Mouse (Mus musculus) hindbrain, embryonic 16.5 days (tissue): ENCODE data around the gene Clcnkb. TPM values are rescaled to one million over a fixed set of nuclear protein-coding genes. Genes with fewer than 3 reads are reported as not detected.

ENCODE experiments used
- ATAC-seq: fragments of 200-750 bp; cut with Nextera tagmentation; 2 replicates; pipeline ENCODE4 v1.8.0; 2017; ENCODE audit warnings: moderate TSS enrichment, moderate library complexity
- H3K27ac ChIP-seq: fragments of 300-500 bp; sonication (generic); 2 replicates; pipeline ENCODE4 v1.5.1; 2014; ENCODE audit warnings: low read depth, mild to moderate bottlenecking, control low read depth, low read length, moderate library complexity
- H3K27me3 ChIP-seq: fragments of 300-500 bp; sonication (generic); replicated peaks from 2 replicates; pipeline ENCODE4 v1.6.1; 2014; ENCODE audit warnings: low read length; ENCODE audit not compliant: control insufficient read depth, insufficient read depth
- H3K36me3 ChIP-seq: fragments of 300-500 bp; sonication (generic); 2 replicates; pipeline ENCODE4 v1.6.1; 2014; ENCODE audit warnings: mild to moderate bottlenecking, low read length, moderate library complexity, mixed read lengths; ENCODE audit not compliant: control insufficient read depth, insufficient read depth
- H3K4me1 ChIP-seq: fragments of 300-500 bp; sonication (generic); 2 replicates; pipeline ENCODE4 v1.6.1; 2014; ENCODE audit warnings: low read depth, low read length; ENCODE audit not compliant: control insufficient read depth, insufficient read depth
- H3K4me2 ChIP-seq: fragments of 300-500 bp; sonication (generic); 2 replicates; pipeline ENCODE4 v1.6.1; 2014; ENCODE audit warnings: mild to moderate bottlenecking, low read length, control low read depth, moderate library complexity
- H3K4me3 ChIP-seq: fragments of 300-500 bp; sonication (generic); 2 replicates; pipeline ENCODE4 v1.5.1; 2014; ENCODE audit warnings: mild to moderate bottlenecking, low read length, control low read depth, moderate library complexity
- H3K9ac ChIP-seq: fragments of 300-500 bp; sonication (generic); 2 replicates; pipeline ENCODE4 v1.6.1; 2014; ENCODE audit warnings: low read depth, mild to moderate bottlenecking, control low read depth, low read length, moderate library complexity
- H3K9me3 ChIP-seq: fragments of 300-500 bp; sonication (generic); 2 replicates; pipeline ENCODE4 v1.6.1; 2014; ENCODE audit warnings: mild to moderate bottlenecking, low read length, moderate library complexity; ENCODE audit not compliant: control insufficient read depth
- WGBS: fragments of 180-500 bp; shearing (Covaris S2); extraction: QIAGEN DNeasy Blood & Tissue Kit; methylation state at CpG from one replicate; pipeline ENCODE4 v1.1.7; 2014; 5-methylcytosine and 5-hydroxymethylcytosine counted together
- polyA plus RNA-seq: library from polyadenylated mRNA; unstranded; fragments of >200 nt; fragmentation: Nextera tagmentation; extraction: Ambion mirVana; gene quantifications from 2 replicates; pipeline ENCODE4 v1.2.1, GENCODE M21; 2015

Gene Clcnkb
- polyA plus RNA-seq, 1 experiment from 2014 or later: not detected

- Histone ChIP-seq H3K27ac (no peak overlapping the region), H3K4me1 (peaks cover 16% of the 10 kb centered on the region), H3K36me3 (no peaks in the 10 kb centered on the region), H3K4me3 (no peak overlapping the region), H3K9ac (no peak overlapping the region), H3K9me3 (no peaks in the 10 kb centered on the region), H3K4me2 (no peak overlapping the region), H3K27me3 (no peaks in the 10 kb centered on the region)
- ATAC-seq: no peak
- 86% methylated on average over 13 of the region's 13 CpGs for WGBS
These were observed 12.1 kb upstream of the Clcnkb start for GRCm38 (mm10) chr4:141427921-141428320.

DNA sequence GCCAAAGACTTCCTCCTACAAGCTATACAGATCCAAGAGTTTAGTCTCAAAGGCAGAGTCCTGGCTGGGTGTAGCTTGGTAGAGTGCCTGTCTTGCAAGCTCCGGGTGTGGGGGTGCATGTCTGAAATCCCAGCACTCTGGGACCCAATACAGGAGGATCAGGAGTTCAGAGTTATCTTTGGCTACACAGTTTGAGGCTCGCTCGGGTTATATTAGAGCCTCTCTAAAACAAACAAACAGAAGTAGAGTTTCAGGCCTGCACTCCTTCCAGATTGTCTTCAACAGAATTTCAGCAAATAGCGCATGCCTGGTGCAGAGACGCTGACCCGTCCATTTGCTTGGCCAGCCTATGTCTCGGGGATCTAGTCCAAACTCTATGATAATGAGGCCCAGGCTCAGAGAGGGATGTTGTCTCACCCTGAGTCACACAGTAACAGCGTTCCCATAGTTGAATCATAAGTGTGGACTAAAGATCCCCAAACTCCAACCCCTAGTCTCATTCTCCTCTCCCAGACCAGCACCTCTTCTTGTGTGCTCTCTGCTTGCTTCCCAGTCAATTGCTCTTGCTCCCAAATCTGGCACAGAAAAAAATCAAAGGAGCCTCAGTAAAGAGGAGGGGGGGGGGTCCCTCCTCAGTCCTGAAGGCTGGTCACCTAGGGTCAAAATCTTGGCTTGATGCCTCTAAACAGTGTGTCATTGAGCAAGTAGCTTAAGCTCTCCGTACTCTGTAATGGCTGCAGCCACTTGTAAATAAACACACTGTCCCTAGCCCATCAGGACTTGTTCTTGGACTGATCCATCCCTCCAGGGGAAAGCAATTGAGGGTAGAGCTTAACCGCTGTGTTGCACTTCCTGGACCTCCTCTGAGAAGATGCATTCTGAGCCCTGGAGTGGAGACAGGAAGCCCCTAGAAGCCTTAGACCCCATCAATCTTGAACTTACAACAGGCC, 11.3 kb upstream of the Clcnkb start:
- Histone ChIP-seq H3K4me2 (peak overlapping the region; percentile 82), H3K9me3 (no peaks in the 10 kb centered on the region), H3K4me1 (peaks cover 14% of the 10 kb centered on the region), H3K9ac (no peak overlapping the region), H3K27ac (no peak overlapping the region; the same call in 1 of the 2 replicates), H3K27me3 (no peaks in the 10 kb centered on the region), H3K4me3 (no peak overlapping the region), H3K36me3 (no peaks in the 10 kb centered on the region)
- no peak for ATAC-seq
- WGBS: 85% methylated on average over 10 of the region's 10 CpGs

GRCm38 (mm10) chr4:141425484-141426479, 10.0 kb upstream of the Clcnkb start:
- Histone ChIP-seq H3K27me3 (no peaks in the 10 kb centered on the region), H3K9me3 (no peaks in the 10 kb centered on the region), H3K9ac (peak overlapping the region; percentile 73), H3K27ac (peak overlapping the region; percentile 76), H3K4me1 (peaks cover 14% of the 10 kb centered on the region), H3K4me2 (peak overlapping the region; percentile 82), H3K36me3 (no peaks in the 10 kb centered on the region), H3K4me3 (peak overlapping the region; percentile 54)
- ATAC-seq: peak; percentile 96
- 6% methylated on average over 33 of the region's 36 CpGs for WGBS

GRCm38 (mm10) chr4:141423691-141424431, 8.0 kb upstream of the Clcnkb start:
- peaks cover 14% of the 10 kb centered on the region for H3K4me1 ChIP-seq
- no peaks in the 10 kb centered on the region for H3K9me3 ChIP-seq
- no peaks in the 10 kb centered on the region for H3K36me3 ChIP-seq
- WGBS: 75% methylated on average over 6 of the region's 13 CpGs
- H3K27ac ChIP-seq: no peak overlapping the region
- H3K4me3 ChIP-seq: no peak overlapping the region
- no peaks in the 10 kb centered on the region for H3K27me3 ChIP-seq
- ATAC-seq: no peak
- no peak overlapping the region for H3K9ac ChIP-seq
- H3K4me2 ChIP-seq: no peak overlapping the region

DNA sequence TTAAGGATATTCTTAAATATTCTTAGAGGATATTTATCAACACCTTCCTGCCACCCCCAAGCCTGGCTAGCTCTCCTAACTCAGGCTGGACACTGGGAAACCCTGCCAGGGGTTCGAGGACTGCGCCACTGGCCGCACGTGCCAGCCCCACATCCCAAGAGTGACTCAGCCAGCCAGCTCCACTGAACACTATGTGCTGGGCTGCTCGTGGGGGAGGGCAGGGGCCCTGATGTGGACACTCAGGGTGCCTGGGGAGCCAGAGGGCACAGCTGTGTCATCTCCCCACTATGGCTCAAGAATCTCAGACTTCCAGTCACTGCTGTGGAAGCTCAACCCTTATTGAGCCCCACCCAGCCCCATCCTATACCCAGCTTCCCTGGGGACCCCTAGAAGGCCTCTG, 7.5 kb upstream of the Clcnkb start:
- Histone ChIP-seq H3K4me3 (no peak overlapping the region), H3K9ac (no peak overlapping the region), H3K9me3 (no peaks in the 10 kb centered on the region), H3K4me2 (no peak overlapping the region), H3K36me3 (no peaks in the 10 kb centered on the region), H3K27me3 (no peaks in the 10 kb centered on the region), H3K4me1 (peaks cover 14% of the 10 kb centered on the region), H3K27ac (no peak overlapping the region)
- no peak for ATAC-seq
- WGBS: 77% methylated on average over 5 of the region's 5 CpGs

DNA sequence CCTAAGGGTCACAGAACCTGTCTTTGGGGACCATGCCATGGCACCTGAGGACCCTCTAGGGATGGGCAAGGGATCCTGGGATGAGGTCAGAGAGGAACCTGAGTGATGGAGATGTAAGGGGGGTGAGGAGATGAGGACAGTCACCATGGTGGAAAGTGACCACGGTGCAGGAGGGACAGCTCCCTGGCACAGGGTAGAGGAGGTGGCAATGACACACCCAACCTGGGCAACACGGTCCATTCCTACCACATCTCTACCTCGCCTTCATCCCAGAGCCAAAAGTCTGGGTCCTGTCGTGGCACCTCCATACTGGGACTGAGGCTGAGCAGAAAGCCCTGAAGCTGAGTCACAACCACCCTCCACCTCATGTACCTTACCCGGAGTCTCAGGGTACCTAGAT, 7.0 kb upstream of the Clcnkb start:
- Histone ChIP-seq H3K4me1 (peaks cover 14% of the 10 kb centered on the region), H3K9ac (no peak overlapping the region), H3K27ac (no peak overlapping the region), H3K4me2 (no peak overlapping the region), H3K9me3 (no peaks in the 10 kb centered on the region), H3K36me3 (no peaks in the 10 kb centered on the region), H3K4me3 (no peak overlapping the region), H3K27me3 (no peaks in the 10 kb centered on the region)
- 89% methylated on average over 5 of the region's 5 CpGs for WGBS
- ATAC-seq: no peak

DNA sequence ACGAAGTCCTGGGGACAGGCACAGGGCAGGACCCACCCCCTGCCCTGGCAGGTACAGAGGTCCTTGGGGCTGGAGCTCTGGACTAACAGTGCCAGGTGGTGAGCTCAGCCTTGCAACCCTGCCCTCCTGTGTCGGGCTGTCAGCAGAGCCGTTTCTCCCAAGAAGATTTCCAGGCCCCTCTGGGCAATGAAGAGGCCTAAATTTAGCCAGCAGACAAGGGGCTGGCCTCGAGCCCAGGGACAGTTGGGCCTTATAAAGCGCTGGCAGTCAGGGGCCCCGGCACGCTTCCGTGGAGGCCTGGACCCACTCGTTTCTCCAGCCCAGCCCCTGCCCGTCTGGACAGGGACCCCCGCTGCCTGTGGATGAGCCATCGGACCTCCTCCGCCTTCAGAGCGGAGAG, 5.6 kb upstream of the Clcnkb start:
- Histone ChIP-seq H3K9me3 (no peaks in the 10 kb centered on the region), H3K36me3 (no peaks in the 10 kb centered on the region), H3K4me2 (no peak overlapping the region), H3K27me3 (no peaks in the 10 kb centered on the region), H3K4me3 (no peak overlapping the region), H3K4me1 (peaks cover 12% of the 10 kb centered on the region), H3K9ac (no peak overlapping the region), H3K27ac (no peak overlapping the region)
- 48% methylated on average over 14 of the region's 14 CpGs for WGBS
- no peak for ATAC-seq

GRCm38 (mm10) chr4:141420886-141421285, 5.1 kb upstream of the Clcnkb start:
- Histone ChIP-seq H3K9ac (no peak overlapping the region), H3K27ac (no peak overlapping the region), H3K9me3 (no peaks in the 10 kb centered on the region), H3K4me1 (peaks cover 8% of the 10 kb centered on the region), H3K4me3 (no peak overlapping the region), H3K27me3 (no peaks in the 10 kb centered on the region), H3K36me3 (no peaks in the 10 kb centered on the region), H3K4me2 (no peak overlapping the region)
- 64% methylated on average over 9 of the region's 9 CpGs for WGBS
- no peak for ATAC-seq
